Mouse (Mus musculus) testis, adult 2 months (tissue): ENCODE results near the gene Pkp4.

Source experiments
- CTCF ChIP-seq: fragments of 200-500 bp; IDR thresholded peaks from 2 replicates; pipeline ENCODE4 v1.5.1; 2012; ENCODE audit warnings: low read depth, mild to moderate bottlenecking, inconsistent platforms, low read length, moderate library complexity; ENCODE audit not compliant: control insufficient read depth, insufficient read depth, insufficient replicate concordance
- POLR2A ChIP-seq: fragments of 200-500 bp; IDR thresholded peaks from 2 replicates; pipeline ENCODE4 v1.6.1; 2012; ENCODE audit warnings: low read depth, mild to moderate bottlenecking, inconsistent platforms, low read length, moderate library complexity; ENCODE audit not compliant: control insufficient read depth

- TF ChIP-seq CTCF = no peak
- TF ChIP-seq POLR2A = no peak
Observed at GRCm38 (mm10) chr2:59266428-59266827, 105.8 kb downstream of the Pkp4 start.
